Mouse (Mus musculus) embryo, embryonic 11.5 days (tissue): ENCODE measurements around the gene Axin2.

Experiments used
- DNase-seq: peaks from one replicate; pipeline ENCODE4 v3.0.0-alpha.2; 2012; ENCODE audit warnings: low read depth, low spot score

The Axin2 gene

DNA sequence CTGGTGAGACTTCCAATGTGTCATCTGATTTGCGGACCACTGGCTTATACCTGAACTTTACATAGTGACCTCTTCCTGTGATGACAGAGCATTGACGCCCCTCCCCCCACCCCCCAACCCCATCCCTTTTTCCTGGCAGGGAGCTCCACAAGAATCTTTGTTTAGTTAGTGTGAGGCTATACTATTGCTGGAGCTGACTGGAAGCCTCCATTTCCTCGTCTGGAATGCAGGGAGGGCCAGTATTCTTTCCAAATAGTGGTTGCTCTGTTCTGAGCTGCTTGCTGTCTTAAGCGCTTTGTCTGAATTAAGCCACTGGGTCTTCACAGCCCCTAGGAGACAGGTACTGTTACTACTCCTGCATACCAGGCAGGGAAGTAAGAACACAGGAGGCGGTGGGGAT lies 53.7 kb downstream of the Axin2 start:
- DNase-seq: no peak

- no peak for DNase-seq
Observed at GRCm38 (mm10) chr11:108975583-108975982, 55.4 kb downstream of the Axin2 start.

DNA sequence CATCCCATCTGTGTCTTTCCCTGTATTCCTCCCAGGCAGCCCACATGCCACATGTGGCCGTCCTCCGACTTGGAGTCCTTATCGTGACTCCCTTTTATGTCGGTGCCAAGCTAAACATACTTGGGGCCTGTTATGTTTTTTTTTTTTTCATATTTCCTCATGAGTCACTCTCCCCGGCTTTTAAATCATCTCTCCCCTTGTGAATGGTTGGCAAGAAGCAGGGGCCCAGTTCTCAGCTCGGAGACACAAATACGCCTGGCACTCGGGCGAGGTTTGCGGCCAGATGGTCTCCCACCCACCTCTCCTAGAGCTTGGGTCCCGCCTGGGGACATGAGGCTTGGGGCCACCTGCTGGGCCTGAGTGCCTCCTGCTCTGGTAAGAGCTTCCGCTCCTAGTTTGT lies 60.4 kb downstream of the Axin2 start:
- no peak for DNase-seq

DNA sequence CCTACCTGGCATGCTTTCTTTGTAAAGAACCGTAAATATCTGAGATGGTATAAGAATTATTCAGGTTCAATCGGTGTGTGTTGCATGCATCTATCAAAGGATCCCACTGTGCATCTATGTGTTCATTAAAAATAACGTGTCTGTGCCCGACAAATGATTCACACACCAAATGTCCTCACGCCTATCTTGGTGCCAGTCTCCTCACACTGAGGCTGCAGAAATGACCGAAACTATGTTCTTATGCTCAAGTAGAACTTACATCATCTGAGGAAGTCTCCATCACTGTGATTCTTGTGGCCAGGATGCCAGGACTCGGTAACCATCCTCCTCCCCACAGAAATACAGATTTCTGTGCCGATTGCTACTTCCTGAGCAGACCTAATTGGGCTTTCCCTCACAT lies 60.9 kb downstream of the Axin2 start:
- no peak for DNase-seq

DNA sequence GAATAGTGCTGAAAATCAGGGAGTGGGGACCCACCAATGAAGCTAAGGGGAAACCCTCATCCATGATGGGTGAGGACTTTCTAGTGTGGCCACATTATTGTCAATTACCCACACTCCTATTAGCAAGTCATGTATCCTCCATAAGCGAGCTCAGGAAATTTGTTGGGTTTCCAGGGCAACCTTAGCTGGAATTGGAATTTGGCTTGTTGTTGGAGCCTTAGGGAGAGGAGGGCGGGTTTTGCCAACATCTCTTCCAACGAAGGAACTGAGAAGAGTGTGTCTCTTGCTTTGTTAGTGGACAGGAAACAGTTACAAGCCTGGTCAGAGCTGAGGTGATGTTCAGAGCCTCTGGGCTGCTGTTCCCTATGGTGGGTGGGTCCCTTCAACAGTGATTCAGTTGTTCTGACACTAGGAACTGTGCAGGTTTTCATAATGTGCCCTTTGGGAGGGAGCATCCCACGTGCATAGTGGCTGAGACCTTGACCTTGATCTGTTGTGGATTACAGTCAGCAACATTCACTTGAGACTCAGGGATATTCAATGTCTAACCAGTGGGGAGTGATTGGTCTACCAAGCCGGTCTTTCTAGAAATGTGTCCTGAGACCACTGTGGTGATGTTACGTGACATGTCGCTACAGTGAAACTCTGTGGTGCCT lies 63.4 kb downstream of the Axin2 start:
- DNase-seq: no peak

- no peak for DNase-seq
Observed at GRCm38 (mm10) chr11:108984711-108985419, 64.7 kb downstream of the Axin2 start.

- DNase-seq: no peak
Observed at GRCm38 (mm10) chr11:108985836-108986235, 65.7 kb downstream of the Axin2 start.

- no peak for DNase-seq
Observed at GRCm38 (mm10) chr11:108987226-108987625, 67.1 kb downstream of the Axin2 start.

DNA sequence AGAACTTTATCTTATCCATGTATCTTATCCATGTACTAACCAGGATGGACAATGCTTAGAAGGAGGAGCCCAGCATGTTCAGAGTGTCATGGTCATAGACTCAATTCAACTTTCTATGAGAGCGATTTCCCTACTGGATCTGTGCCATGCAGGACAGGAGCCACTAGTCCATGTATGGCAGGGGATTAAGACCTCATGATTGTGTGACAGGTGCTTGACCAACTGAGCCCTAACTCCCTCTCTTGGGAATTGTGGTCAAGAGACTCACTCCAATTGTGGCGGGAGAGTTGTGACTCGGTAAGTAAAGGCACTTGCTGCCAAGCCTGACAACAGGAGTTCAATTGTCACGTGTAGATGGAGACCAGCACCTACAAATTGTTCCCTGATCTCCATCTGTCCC lies 67.6 kb downstream of the Axin2 start:
- DNase-seq: no peak

DNA sequence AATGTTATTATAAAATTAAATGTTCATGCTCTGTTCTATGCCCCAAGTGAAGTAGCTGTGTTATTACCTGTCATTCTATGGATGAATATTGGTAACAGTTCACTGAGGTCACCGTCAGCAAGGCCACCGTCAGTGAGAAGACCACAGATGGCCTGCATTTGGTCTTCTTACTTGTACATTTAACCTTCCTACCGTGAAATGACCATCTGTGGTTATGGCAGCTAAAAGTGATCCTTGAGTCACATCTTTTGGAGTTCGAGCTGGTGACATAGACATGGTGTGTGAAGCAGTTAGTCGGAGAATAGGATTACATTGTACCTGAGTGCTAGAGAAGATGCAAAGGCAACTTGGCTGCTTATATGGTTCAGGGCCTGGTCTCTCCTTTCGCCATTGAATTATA lies 68.1 kb downstream of the Axin2 start:
- DNase-seq: no peak

DNA sequence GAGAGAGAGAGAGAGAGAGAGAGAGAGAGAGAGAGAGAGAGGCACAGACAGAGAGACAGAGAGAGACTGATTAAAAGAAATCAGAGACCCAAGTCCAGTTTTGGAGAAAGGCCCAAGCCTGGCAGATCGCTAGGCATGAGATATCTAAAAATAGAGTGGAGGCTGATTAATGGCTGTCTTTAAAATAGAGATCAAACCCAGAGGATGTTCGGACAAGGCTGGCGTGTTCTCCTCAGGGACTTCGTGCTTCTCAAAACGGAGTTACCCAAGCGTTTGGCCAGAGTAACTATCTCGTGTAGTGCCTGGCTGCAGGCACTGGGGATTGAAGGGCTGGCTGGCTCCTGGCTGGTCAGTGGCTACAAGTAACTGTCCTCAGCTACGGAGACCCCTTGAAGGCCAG lies 69.8 kb downstream of the Axin2 start:
- DNase-seq: no peak

GRCm38 (mm10) chr11:108993414-108993813 lies 73.3 kb downstream of the Axin2 start:
- no peak for DNase-seq

DNA sequence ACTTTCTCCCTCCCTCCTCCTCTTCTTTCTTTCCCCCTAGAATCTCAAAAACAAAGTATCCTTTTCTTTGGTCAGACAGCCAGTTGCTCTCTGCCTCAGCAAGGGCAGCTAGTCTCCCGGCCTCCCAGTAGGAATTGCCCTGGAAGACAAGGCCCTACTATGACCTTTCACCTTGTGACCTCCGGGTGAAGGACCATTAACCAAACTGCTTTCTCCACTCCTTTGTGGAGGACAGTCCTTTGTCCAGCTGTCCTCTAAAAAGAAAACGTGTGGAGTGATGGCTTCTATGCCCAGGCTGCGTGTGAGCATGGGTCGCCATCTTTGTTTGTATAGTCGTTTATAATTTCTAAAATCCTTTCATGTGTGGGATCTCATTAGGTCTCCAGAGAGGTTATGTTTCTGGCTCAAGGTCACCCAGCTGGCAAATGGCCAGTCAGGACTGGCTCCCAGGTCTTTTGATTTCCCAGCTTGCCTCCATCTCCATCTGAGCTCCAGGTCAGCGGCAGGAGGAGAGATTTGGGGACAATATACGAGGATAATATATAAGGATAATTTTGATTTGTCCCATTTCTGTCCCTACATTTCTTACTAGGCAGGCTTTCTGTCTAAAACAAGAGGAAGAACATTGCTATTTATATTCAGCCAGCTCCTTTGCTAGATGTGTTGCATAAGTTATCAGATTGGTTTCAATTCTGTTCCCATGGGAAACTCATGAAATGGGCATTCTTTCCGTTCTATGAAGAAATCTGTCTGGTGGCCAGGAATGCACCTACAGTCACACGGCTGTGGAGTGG lies 75.2 kb downstream of the Axin2 start:
- no peak for DNase-seq

DNA sequence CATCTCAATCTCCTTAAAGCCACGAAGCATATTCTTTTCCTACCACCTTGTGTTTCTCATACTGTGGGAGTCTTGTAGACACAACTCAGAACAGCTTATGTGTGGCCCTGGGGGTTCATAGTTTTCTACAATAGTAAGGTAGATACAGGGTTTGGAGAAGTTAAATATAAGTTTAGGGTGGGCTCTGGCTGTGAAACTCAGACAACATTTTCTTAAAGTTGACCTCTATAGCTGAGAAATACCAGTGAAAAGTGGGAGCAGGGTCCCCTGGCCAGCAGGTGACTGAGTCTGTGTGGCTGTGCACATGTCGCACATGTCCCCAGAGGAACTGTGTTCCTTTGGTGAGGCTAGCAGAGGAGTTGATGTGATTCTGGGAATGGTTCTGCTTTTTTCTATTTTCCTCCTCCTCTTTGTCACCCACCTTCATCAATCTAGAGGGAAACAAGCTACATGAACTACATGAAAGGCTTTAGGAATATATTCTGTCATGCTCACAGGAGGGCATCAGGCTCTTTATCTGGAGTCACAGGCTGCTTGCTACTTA lies 75.9 kb downstream of the Axin2 start:
- no peak for DNase-seq

DNA sequence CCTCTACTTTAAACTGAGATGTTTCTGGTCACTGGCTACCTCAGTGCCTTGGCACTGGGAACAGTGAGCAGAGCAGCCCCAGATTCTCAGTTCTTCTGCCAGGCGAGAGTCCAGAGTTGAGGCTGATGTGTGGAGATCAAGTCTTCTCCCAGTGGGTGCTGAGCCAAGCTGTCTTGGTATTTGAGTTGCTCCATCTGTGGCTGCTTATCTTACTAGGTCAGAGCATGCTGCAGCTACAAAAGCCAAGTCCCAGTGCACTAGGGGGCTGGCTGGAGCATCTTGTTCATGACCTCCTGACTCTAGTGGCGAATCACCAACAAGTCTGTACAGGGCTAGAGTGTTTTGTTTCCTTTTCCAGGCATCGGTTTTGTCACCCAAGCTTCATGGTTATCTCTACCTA lies 77.7 kb downstream of the Axin2 start:
- DNase-seq: no peak
